Mouse (Mus musculus): ENCODE measurements around the gene Sptbn1. TPM values are rescaled to one million over a fixed set of nuclear protein-coding genes. Genes with fewer than 3 reads are reported as not detected.

Gene Sptbn1
- polyA plus RNA-seq (2015; fragmentation: Nextera tagmentation; extraction: Ambion mirVana) = 180 and 181 TPM in 2 replicates

DNA sequence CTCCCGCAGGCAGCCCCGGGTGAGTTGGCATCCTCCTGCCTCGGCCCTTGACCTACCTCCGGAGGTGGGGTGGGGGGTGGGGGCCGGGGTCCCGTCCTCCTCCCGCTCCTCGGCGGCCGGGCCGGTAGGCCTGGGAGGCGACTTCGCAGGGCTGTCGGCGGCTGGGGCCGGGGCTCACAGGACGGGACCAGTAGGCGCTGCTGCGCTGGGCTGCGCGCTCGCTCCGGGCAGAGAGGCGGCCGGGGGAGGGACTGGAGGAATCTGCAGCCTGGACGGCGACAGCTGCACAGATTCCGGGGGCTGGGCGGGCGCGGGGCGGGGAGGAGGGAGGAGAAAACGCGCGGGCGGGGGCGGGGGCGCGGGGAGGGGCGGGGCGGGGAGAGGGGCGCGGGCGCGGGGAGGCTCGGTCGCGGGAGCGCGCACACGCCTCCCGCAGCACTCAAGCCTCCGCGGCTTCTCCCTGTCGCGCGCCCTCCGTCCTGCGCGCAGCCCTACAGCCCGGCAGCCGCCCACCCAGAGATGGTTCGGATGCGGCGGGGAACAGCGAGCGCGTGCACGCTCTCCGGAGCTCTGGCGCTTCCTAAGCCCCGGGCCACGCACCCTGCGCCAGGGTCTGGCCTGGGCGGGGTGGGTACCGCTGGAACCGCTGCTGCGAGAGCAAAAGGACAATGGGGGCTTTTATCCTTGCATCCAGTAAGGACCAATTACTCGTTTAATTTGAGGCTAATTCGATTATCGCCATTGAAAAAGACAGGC lies at the start of gene Sptbn1:
TSS of gene Sptbn1 (minus strand) at position 284 of the 756 bp plus-strand sequence.
- ATAC-seq (ENCODE audit: low FRiP score) = peak; percentile 95
- H3K4me1 ChIP-seq = peaks cover 34% of the 10 kb centered on the region
- WGBS = under 1% methylated on average over 45 of the region's 81 CpGs
- peak within 1 kb of the TSS; percentile 100 for H3K9ac ChIP-seq (replicated peaks)
- peak within 1 kb of the TSS; percentile 97 for H3K27ac ChIP-seq (replicated peaks)
- peak within 1 kb of the TSS; percentile 99 for H3K4me3 ChIP-seq (replicated peaks)
- peak within 1 kb of the TSS; percentile 69 for H3K4me2 ChIP-seq
- no peaks in the 10 kb centered on the region for H3K9me3 ChIP-seq (replicated peaks)
- no peaks in the 10 kb centered on the region for H3K27me3 ChIP-seq (replicated peaks)
- no peaks in the 10 kb centered on the region for H3K36me3 ChIP-seq

- no peak for ATAC-seq (ENCODE audit: low FRiP score)
- H3K4me1 ChIP-seq = no peaks in the 10 kb centered on the region
- H3K27ac ChIP-seq (replicated peaks) = no peak overlapping the region
- H3K9me3 ChIP-seq (replicated peaks) = no peaks in the 10 kb centered on the region
- H3K36me3 ChIP-seq = no peaks in the 10 kb centered on the region
- H3K9ac ChIP-seq (replicated peaks) = no peak overlapping the region
- H3K4me3 ChIP-seq (replicated peaks) = no peak overlapping the region
- no peaks in the 10 kb centered on the region for H3K27me3 ChIP-seq (replicated peaks)
- no peak overlapping the region for H3K4me2 ChIP-seq
These were observed 26.3 kb upstream of the Sptbn1 start for GRCm38 (mm10) chr11:30294279-30294678.

DNA sequence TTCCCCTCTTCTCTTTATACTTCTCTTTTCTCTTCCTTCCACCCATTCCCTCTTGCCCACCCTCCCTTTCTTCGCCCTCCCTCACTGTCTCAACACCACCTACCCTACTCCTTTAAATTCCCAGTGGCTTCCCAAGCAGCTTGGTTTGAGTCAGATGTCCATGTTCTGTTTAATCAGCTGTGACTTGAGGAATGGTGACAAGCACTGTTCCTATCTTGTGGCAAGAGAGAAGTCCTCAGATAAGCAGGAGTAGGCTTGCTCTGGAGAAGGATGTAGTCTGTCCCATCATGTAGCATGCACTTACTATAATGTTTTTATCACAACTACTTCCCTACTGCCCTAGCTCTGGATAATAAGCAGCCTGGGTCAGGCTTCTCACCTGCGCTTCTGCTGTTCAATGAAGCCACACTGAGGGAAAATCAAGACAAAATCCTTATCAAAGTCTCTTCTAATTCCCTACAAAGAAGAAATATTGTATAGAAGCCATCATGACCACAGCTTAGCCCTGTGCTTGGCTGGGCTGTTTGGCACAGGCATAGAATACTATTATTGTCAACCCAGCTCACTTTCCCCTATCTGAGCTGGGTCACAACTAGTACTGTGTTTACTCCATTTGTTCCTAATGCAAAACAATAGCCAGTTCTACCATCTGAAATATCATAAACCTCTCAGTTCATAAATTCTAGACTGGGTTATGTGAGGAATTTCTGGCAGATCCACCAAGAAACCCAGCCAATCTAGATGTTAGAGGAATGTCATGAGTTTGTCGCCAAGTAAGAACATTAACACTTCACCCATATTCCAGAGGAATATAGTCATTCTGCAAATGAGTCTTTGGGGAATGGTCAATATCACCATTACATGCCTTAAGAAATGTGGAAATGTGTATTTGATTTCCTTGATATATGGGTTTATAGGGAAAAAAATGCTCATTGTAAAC lies 24.5 kb upstream of the Sptbn1 start:
- H3K9me3 ChIP-seq (replicated peaks) = no peaks in the 10 kb centered on the region
- no peak overlapping the region for H3K4me2 ChIP-seq
- H3K27ac ChIP-seq (replicated peaks) = no peak overlapping the region
- no peaks in the 10 kb centered on the region for H3K4me1 ChIP-seq
- H3K9ac ChIP-seq (replicated peaks) = no peak overlapping the region
- WGBS = 95% methylated on average over 3 of the region's 3 CpGs
- H3K4me3 ChIP-seq (replicated peaks) = no peak overlapping the region
- H3K36me3 ChIP-seq = no peaks in the 10 kb centered on the region
- no peak for ATAC-seq (ENCODE audit: low FRiP score)
- H3K27me3 ChIP-seq (replicated peaks) = no peaks in the 10 kb centered on the region

DNA sequence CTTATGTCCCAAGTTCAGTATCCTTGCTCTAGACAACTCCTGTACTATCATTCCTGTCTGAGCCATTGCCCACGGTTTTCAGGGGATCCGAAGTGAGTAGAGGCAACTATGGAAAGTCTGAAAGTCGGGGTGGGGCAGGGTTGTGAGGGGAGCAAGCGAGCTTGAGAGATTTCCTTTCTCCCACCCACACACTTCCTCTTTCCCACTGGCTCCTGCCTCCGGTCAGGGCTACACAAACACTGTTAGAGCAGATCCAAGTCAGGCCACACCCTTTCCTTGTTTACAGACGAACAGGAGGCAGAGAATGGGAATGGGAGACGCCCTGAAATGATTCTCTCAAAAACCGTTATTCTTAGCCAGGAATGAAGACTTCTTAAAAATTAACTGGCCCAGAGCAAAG lies 23.2 kb upstream of the Sptbn1 start:
- no peak for ATAC-seq (ENCODE audit: low FRiP score)
- Histone ChIP-seq H3K4me2 (no peak overlapping the region), H3K4me3 (replicated peaks) (no peak overlapping the region), H3K9ac (replicated peaks) (no peak overlapping the region), H3K27ac (replicated peaks) (no peak overlapping the region), H3K27me3 (replicated peaks) (no peaks in the 10 kb centered on the region), H3K36me3 (no peaks in the 10 kb centered on the region), H3K9me3 (replicated peaks) (no peaks in the 10 kb centered on the region), H3K4me1 (no peaks in the 10 kb centered on the region)
- WGBS = 70% methylated on average over 8 of the region's 8 CpGs

DNA sequence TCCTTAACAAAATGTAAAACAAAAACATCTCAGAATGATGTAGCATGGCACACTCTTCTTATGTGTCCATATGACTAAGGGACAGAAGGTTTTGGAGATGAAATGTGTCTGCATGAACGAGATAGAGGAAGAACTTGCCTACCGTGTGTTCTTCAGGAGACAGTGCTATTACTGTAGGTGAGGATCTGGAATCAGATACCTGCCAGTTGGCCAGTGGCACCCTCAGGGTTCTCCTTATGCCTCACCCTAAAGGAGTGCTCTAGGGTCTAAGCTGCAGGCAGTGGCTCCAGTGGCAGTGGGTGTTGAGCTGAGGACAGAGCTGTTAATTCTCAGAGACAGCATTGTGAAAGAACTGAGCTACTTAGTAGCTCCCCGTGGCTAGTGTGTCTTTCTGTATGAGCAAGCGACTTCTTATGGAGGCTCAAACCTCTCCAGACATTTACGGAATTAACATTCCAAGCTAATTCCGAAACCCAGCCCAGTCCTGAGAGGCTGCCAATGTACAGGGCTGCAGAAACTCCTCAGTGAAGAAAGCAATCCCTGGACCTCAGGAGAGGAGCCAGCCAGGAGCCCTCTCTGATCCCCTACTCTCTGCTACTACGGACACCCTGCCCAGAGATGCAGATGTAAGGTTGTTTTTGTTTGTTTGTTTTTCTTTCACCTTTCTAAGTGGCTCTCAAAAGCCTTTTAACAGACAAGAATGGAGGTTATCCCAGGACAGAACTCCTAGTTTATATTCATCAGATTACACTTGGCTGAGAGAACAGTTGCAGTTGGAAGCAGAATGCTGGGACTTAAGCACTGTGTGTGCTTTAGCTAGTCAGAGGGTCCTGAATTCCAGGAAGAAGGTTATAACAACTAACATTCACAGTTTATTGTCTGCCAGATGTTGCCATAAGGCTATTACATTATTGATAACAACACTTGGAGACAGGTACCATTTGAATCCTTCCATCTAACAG lies 21.8 kb upstream of the Sptbn1 start:
- WGBS = 70% methylated on average over 7 of the region's 7 CpGs
- no peak for ATAC-seq (ENCODE audit: low FRiP score)

GRCm38 (mm10) chr11:30288075-30288474 lies 20.1 kb upstream of the Sptbn1 start:
- Histone ChIP-seq H3K4me3 (replicated peaks) (no peak overlapping the region), H3K36me3 (no peaks in the 10 kb centered on the region), H3K9ac (replicated peaks) (no peak overlapping the region), H3K9me3 (replicated peaks) (no peaks in the 10 kb centered on the region), H3K27me3 (replicated peaks) (no peaks in the 10 kb centered on the region), H3K4me1 (no peaks in the 10 kb centered on the region), H3K27ac (replicated peaks) (no peak overlapping the region), H3K4me2 (no peak overlapping the region)
- WGBS = 85% methylated on average over 2 of the region's 2 CpGs
- no peak for ATAC-seq (ENCODE audit: low FRiP score)

More for the DNA sequence above, 21.8 kb upstream of the Sptbn1 start:
- Histone ChIP-seq H3K27ac (replicated peaks) (no peak overlapping the region), H3K4me3 (replicated peaks) (no peak overlapping the region), H3K9ac (replicated peaks) (no peak overlapping the region), H3K27me3 (replicated peaks) (no peaks in the 10 kb centered on the region), H3K4me1 (no peaks in the 10 kb centered on the region), H3K36me3 (no peaks in the 10 kb centered on the region), H3K9me3 (replicated peaks) (no peaks in the 10 kb centered on the region), H3K4me2 (no peak overlapping the region)

GRCm38 (mm10) chr11:30283710-30284109 lies 15.7 kb upstream of the Sptbn1 start:
- Histone ChIP-seq H3K4me3 (replicated peaks) (no peak overlapping the region), H3K27me3 (replicated peaks) (no peaks in the 10 kb centered on the region), H3K36me3 (no peaks in the 10 kb centered on the region), H3K4me1 (no peaks in the 10 kb centered on the region), H3K9me3 (replicated peaks) (no peaks in the 10 kb centered on the region), H3K4me2 (no peak overlapping the region), H3K27ac (replicated peaks) (no peak overlapping the region), H3K9ac (replicated peaks) (no peak overlapping the region)
- no peak for ATAC-seq (ENCODE audit: low FRiP score)
- 69% methylated on average over 2 of the region's 2 CpGs for WGBS

DNA sequence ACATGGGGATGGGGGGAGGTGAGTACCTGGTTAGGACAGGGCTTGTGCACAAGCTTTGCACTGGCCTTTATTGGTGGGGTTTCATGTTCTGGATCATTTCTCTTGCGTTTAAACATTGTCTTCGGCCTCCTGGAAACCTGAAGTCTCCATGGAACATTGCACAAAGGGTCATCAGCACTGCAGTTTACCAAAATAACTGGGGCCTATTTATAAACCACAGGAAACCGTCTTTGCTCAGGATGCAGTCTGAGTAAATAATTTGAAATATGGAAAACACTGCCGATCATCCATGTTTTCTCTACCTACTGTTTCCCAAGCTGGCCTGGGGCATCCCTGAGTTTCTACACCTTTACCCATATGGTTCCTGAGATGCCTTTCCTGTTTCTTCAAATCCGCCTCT lies 13.1 kb upstream of the Sptbn1 start:
- ATAC-seq (ENCODE audit: low FRiP score) = no peak
- H3K36me3 ChIP-seq = no peaks in the 10 kb centered on the region
- H3K4me1 ChIP-seq = no peaks in the 10 kb centered on the region
- H3K4me3 ChIP-seq (replicated peaks) = no peak overlapping the region
- no peak overlapping the region for H3K4me2 ChIP-seq
- H3K9ac ChIP-seq (replicated peaks) = no peak overlapping the region
- H3K27ac ChIP-seq (replicated peaks) = no peak overlapping the region
- H3K9me3 ChIP-seq (replicated peaks) = no peaks in the 10 kb centered on the region
- 80% methylated on average over 5 of the region's 5 CpGs for WGBS
- H3K27me3 ChIP-seq (replicated peaks) = no peaks in the 10 kb centered on the region

- WGBS = 89% methylated on average over 5 of the region's 5 CpGs
- Histone ChIP-seq H3K4me3 (replicated peaks) (no peak overlapping the region), H3K36me3 (no peaks in the 10 kb centered on the region), H3K27ac (replicated peaks) (no peak overlapping the region), H3K4me1 (no peaks in the 10 kb centered on the region), H3K27me3 (replicated peaks) (no peaks in the 10 kb centered on the region), H3K9ac (replicated peaks) (no peak overlapping the region), H3K4me2 (no peak overlapping the region), H3K9me3 (replicated peaks) (no peaks in the 10 kb centered on the region)
- ATAC-seq (ENCODE audit: low FRiP score) = no peak
These were observed 11.3 kb upstream of the Sptbn1 start for GRCm38 (mm10) chr11:30279278-30279677.

- 67% methylated on average over 3 of the region's 3 CpGs for WGBS
These were observed 7.6 kb upstream of the Sptbn1 start for GRCm38 (mm10) chr11:30275436-30276031.

GRCm38 (mm10) chr11:30269524-30269923 lies 1.5 kb upstream of the Sptbn1 start:
- WGBS = 79% methylated on average over 1 of the region's 1 CpGs
- H3K36me3 ChIP-seq = no peaks in the 10 kb centered on the region
- H3K4me1 ChIP-seq = peaks cover 21% of the 10 kb centered on the region
- no peak for ATAC-seq (ENCODE audit: low FRiP score)
- H3K4me3 ChIP-seq (replicated peaks) = no peak overlapping the region
- no peaks in the 10 kb centered on the region for H3K27me3 ChIP-seq (replicated peaks)
- peak overlapping the region; percentile 69; the same call in 1 of the 2 replicates for H3K4me2 ChIP-seq
- H3K9ac ChIP-seq (replicated peaks) = no peak overlapping the region
- no peak overlapping the region for H3K27ac ChIP-seq (replicated peaks)
- no peaks in the 10 kb centered on the region for H3K9me3 ChIP-seq (replicated peaks)

More at GRCm38 (mm10) chr11:30275436-30276031, 7.6 kb upstream of the Sptbn1 start:
- Histone ChIP-seq H3K4me3 (replicated peaks) (no peak overlapping the region), H3K4me2 (no peak overlapping the region), H3K4me1 (no peaks in the 10 kb centered on the region), H3K27ac (replicated peaks) (no peak overlapping the region), H3K36me3 (no peaks in the 10 kb centered on the region), H3K9me3 (replicated peaks) (no peaks in the 10 kb centered on the region), H3K9ac (replicated peaks) (no peak overlapping the region), H3K27me3 (replicated peaks) (no peaks in the 10 kb centered on the region)
- no peak for ATAC-seq (ENCODE audit: low FRiP score)

Data from neural tube, embryonic 15.5 days (tissue).